Mouse (Mus musculus) MEL-GATA-1-ER (cell line): ENCODE data around the gene Cdyl.

Experiments used
- DNase-seq: peaks from one replicate; pipeline ENCODE4 v3.0.0-alpha.2; 2012; ENCODE audit warnings: low read depth; ENCODE audit errors: extremely low read depth

Cdyl gene

GRCm38 (mm10) chr13:35797811-35798522 is 138.3 kb downstream of the Cdyl start:
- DNase-seq: no peak

- no peak for DNase-seq
Measured at GRCm38 (mm10) chr13:35798645-35799044, 139.0 kb downstream of the Cdyl start.

- no peak for DNase-seq
Measured at GRCm38 (mm10) chr13:35800270-35800669, 140.6 kb downstream of the Cdyl start.

- DNase-seq: no peak
Measured at GRCm38 (mm10) chr13:35805727-35806126, 146.1 kb downstream of the Cdyl start.

DNA sequence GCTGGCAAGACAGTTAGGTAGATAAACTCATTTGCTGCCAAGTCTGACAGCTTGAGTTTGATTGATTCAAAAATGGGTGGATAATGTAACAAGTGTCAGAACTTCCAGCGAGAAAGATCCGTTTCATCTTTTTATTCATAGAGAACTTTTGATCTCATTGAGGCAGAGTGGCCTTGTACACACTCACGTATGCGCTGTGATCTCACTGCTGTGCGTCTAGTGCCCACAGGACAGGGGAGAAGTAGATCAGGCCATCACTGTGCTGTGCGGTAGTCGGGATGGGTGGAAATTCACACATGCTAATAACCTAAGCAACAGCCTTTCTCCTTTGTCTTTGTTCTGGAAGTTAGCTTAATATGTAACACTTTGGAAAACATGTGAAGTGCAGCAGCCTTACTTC is 146.5 kb downstream of the Cdyl start:
- no peak for DNase-seq

- DNase-seq: no peak
Measured at GRCm38 (mm10) chr13:35807016-35807415, 147.4 kb downstream of the Cdyl start.

- DNase-seq: no peak
Measured at GRCm38 (mm10) chr13:35807525-35807924, 147.9 kb downstream of the Cdyl start.

DNA sequence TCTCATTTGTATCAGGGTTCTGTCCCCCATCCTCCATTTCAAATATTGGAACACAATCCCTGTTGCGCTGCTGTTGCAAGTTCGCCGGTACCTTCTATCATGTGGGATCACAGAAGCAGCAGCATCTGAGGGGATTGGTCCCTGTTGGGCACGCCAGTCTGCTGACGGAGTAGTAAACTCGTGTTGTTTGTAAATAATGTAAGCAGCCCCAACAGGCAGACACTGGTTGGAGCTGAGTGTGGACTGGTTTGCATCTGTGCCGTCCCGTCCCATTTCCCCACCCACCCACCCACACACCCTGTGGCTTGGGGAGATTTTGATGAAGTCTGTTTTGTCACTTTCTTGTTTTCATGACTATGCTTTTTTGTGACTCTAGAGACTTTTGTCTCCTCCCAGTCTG is 148.3 kb downstream of the Cdyl start:
- no peak for DNase-seq

DNA sequence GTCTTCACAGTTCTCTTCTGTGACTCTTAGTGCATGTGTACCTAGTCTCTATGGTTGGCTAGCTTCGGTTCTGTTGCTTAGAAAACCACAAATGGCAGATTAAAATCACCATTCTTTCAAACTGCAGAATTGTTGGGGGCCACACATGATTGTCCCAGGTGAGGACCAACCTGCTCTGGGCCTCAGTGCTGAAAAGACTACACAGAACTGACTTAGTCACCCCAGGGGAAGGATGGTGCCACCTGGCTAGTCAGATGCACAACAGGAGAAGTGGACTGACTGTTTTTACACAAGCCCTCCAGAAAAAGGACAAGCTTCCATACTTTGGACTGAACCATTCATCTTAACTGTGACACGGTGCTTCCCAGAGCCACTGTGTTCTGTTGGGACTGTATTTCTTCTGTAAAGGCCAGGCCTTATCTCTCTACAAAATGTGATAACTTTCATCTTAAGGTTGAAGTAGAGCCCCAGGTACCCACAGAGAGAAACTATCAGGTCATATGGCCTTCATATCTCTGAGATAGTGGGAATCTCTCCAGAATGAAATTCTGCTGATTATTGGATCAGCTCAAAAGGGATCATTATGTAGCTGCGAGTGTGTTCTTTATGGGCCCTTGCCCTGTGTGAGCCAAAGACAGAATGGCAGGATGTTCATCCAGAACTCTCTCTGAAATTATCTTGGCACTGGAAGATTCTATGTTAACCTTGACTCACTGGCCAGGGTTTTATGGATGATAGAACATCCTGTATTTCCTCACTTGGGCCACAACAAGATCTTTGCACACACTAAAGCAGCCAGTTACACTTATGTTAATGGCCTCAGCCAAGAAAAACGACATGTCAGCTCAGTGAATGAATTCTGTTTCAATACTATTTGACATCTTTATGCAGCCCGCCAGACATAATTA is 149.9 kb downstream of the Cdyl start:
- no peak for DNase-seq

- no peak for DNase-seq
Measured at GRCm38 (mm10) chr13:35810160-35810537, 150.5 kb downstream of the Cdyl start.

DNA sequence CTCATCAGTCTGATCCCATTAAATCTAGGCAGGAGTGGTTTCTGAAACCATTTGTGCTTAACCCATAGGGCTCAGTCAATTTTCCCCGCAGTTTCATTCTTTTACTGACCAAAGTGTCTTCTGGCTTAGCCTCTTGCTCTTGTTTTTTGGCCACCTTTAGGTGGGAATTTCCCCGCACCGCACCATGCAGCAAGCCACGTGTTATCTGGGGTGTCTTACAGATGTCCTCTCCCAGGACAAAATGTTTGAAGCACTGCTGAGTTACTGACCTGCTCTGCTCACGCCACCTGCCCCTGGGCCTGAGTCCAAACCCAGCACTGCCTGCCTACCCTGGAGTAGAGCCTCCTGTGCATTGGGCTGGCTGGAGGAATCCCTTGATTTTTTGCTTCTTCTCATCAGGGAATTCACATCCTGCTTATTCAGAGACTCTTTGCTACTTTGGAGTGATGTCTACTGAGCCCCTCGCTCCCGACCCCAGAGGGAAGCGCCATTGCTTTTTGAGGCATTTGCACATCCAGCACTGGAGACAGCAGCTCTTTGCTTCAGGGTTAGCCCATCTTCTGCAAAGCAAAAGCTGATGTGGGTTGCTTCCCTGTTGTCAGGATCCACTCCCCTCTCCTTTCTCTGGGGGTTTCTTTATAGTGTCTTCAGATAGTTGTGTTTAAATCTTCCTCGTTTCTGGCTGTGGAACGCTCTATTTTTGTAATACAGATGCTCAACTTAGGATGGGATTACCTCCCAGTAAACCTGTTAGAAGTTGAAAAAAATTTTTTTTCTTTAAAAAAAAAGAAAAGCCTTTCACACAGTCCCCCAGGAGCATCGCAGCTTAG is 151.9 kb downstream of the Cdyl start:
- no peak for DNase-seq

- DNase-seq: no peak
Measured at GRCm38 (mm10) chr13:35812191-35812440, 152.5 kb downstream of the Cdyl start.

DNA sequence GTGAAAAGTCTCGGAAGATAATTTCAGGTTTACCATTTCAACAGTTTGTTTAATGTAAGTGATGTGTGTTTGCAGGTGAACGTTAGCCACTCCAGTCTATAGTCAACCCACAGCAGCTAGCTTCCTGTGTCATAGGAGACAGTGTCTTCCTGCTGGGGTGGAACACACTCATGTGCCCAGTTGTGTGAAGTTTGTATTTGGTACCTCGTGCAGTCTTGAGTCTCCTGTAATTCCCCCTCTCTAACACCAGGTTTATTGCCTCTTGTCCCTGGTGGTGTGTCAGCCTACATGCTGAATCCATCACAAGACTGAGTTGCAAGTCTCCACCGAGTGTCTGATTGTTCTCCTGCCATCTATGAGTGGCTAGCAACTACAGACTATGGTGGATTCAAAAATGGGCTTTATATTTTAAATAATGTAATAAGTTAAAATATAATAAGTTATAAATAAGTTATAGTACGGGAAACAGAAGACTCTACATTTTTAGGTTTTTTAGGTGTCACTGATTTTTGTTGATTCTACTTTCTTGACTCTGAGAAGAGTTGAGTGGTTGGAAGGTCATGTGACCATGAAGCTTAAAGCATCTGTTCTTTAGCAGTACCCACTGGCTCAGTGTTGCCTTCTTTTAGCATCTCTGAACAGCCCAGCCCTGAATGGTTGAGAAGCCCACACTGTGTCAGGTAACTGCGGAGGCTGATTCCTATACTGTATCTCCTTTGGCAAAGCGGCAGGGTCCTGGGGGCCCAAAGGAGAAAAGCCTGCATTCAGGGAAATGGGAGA is 153.9 kb downstream of the Cdyl start:
- DNase-seq: no peak

DNA sequence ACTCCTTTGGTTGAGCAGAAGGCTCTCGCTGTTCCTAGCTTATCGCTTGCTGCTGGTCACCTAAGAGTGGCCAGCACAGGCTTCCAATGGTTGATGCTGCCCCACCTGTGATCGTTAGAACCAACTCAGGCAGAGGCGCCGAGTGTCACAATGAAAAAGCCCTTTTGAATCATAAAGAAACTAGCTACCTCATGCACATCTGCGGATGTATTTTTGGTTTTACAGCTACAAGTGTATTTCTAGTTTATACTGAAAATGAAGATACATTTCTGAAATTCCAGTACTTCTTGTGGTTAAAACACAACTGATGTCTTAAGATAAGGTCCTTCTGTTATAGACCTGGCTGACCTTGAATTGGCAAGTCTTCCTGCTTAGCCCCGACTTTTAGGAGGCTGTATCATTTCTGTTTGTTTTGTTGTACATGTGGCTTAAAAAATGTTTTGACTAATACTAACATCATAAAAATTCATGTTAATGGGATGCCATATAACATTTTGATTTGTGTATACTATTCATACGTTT is 155.6 kb downstream of the Cdyl start:
- no peak for DNase-seq

DNA sequence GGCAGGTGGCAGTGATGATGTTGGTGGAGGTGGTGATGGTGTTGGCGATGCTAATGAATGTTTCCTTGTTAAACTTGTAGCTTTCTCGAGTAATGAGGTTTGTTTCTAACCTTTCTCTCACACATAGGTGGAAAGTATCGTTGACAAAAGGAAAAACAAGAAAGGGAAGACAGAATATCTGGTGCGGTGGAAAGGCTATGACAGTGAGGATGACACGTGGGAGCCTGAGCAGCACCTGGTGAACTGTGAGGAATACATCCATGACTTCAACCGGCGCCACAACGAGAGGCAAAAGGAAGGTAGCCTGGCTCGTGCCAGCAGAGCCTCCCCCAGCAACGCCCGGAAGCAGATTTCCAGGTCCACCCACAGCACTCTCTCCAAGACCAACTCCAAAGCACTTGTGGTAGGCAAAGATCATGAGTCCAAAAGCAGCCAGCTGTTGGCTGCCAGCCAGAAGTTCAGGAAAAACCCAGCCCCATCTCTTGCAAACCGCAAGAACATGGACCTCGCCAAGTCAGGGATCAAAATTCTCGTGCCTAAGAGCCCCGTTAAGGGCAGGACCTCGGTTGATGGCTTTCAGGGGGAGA is 156.2 kb downstream of the Cdyl start:
- no peak for DNase-seq

DNA sequence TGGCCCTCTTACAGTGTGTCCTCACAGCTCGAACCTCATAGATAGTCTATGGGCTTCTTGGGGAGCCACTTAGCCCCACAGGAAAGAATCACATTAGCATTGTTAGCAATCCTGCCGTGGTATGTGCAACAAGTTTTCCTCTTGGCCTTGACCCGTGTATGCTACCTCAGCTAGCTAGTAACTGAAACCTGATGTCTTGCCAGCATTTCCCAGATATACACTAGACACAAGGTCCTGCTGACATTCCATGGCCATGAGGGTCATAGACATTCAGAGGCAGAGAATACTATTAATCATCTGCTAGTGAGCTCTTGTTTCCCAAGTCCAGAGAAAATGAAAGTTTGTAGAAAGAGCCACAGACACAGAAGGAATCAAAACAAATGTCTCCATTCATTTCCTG is 158.0 kb downstream of the Cdyl start:
- DNase-seq: no peak

GRCm38 (mm10) chr13:35818060-35818459 is 158.4 kb downstream of the Cdyl start:
- no peak for DNase-seq

GRCm38 (mm10) chr13:35821821-35822454 is 162.3 kb downstream of the Cdyl start:
- peak; percentile 44 for DNase-seq

GRCm38 (mm10) chr13:35822795-35823194 is 163.2 kb downstream of the Cdyl start:
- no peak for DNase-seq

DNA sequence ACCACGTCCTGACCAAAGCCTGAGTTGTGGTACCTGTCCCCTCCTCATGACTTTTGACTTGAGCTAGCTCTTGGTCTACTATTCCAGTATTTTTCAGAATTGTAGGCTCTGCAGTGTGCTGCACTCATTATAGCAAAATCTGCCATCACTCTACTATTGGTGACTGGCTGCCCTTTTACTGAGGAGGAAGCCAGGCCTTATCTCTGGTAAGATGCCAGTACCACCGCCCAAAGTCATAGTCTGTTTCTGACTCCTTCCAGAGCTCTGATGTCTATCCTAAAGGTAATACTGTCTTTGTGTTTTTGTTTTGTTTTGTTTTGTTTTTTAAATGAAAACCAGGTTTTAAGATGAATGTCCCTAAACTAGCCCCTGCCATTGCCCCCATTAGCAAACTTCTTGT is 166.0 kb downstream of the Cdyl start:
- no peak for DNase-seq
